Mouse (Mus musculus) neural tube, embryonic 14.5 days (tissue): ENCODE results near the gene Lsm7. TPM values are rescaled to one million over a fixed set of nuclear protein-coding genes. Genes with fewer than 3 reads are reported as not detected.
A peak's percentile ranks its signal among the peaks of the same experiment; 100 is the strongest.

Experiments used
- ATAC-seq: fragments of 200-750 bp; cut with Nextera tagmentation; 2 replicates; pipeline ENCODE4 v1.8.0; 2017; ENCODE audit warnings: low read depth, mild to moderate bottlenecking, moderate TSS enrichment, moderate library complexity
- H3K27ac ChIP-seq: fragments of 300-500 bp; sonication (generic); 2 replicates; pipeline ENCODE4 v1.5.1; 2014; ENCODE audit warnings: low read depth, mild to moderate bottlenecking, control low read depth, low read length, moderate library complexity, mixed read lengths
- H3K27me3 ChIP-seq: fragments of 300-500 bp; sonication (generic); 2 replicates; pipeline ENCODE4 v1.6.1; 2014; ENCODE audit warnings: low read length; ENCODE audit not compliant: control insufficient read depth, insufficient read depth
- H3K36me3 ChIP-seq: fragments of 300-500 bp; sonication (generic); 2 replicates; pipeline ENCODE4 v1.6.1; 2014; ENCODE audit warnings: low read length, mixed read lengths; ENCODE audit not compliant: control insufficient read depth, insufficient read depth
- H3K4me1 ChIP-seq: fragments of 300-500 bp; sonication (generic); 2 replicates; pipeline ENCODE4 v1.6.1; 2014; ENCODE audit warnings: low read length; ENCODE audit not compliant: control insufficient read depth, insufficient read depth
- H3K4me2 ChIP-seq: fragments of 300-500 bp; sonication (generic); 2 replicates; pipeline ENCODE4 v1.6.1; 2014; ENCODE audit warnings: mild to moderate bottlenecking, low read depth, low read length, control low read depth
- H3K4me3 ChIP-seq: fragments of 300-500 bp; sonication (generic); 2 replicates; pipeline ENCODE4 v1.5.1; 2014; ENCODE audit warnings: low read depth, low read length, control low read depth, mixed read lengths
- H3K9ac ChIP-seq: fragments of 300-500 bp; sonication (generic); replicated peaks from 2 replicates; pipeline ENCODE4 v1.6.1; 2014; ENCODE audit warnings: low read depth, mild to moderate bottlenecking, control low read depth, low read length, mixed read lengths
- H3K9me3 ChIP-seq: fragments of 300-500 bp; sonication (generic); 2 replicates; pipeline ENCODE4 v1.6.1; 2016; ENCODE audit warnings: low read length; ENCODE audit not compliant: control insufficient read depth
- WGBS: fragments of 180-500 bp; shearing (Covaris S2); extraction: QIAGEN DNeasy Blood & Tissue Kit; methylation state at CpG from one replicate; pipeline ENCODE4 v1.1.7; 2014; 5-methylcytosine and 5-hydroxymethylcytosine counted together
- polyA plus RNA-seq: library from polyadenylated mRNA; unstranded; fragments of >200 nt; fragmentation: Nextera tagmentation; extraction: Ambion mirVana; gene quantifications from 2 replicates; pipeline ENCODE4 v1.2.1, GENCODE M21; 2014

The Lsm7 gene
- polyA plus RNA-seq: 220 and 260 TPM in 2 replicates

GRCm38 (mm10) chr10:80854913-80855748 lies at the start of gene Lsm7, which contains the start of gene Sppl2b:
Gene Lsm7, minus strand, starts transcription at chr10:80855209.
Gene Sppl2b, plus strand, starts transcription at chr10:80855275.
- H3K4me2 ChIP-seq: peak within 1 kb of the TSS; percentile 99
- peak within 1 kb of the TSS; percentile 40 for H3K27ac ChIP-seq
- ATAC-seq: peak; percentile 76
- under 1% methylated on average over 80 of the region's 81 CpGs for WGBS
- H3K27me3 ChIP-seq: peaks cover 2% of the 10 kb centered on the region; the same call in 1 of the 2 replicates
- peaks cover 22% of the 10 kb centered on the region for H3K4me1 ChIP-seq
- peaks cover 19% of the 10 kb centered on the region for H3K36me3 ChIP-seq
- H3K4me3 ChIP-seq: peak within 1 kb of the TSS; percentile 99
- no peaks in the 10 kb centered on the region for H3K9me3 ChIP-seq
- peak within 1 kb of the TSS; percentile 82 for H3K9ac ChIP-seq

GRCm38 (mm10) chr10:80904709-80905108 lies 49.7 kb upstream of the Lsm7 start:
- Histone ChIP-seq H3K27ac (no peak overlapping the region; the same call in 1 of the 2 replicates), H3K4me1 (peaks cover 5% of the 10 kb centered on the region), H3K9ac (no peak overlapping the region), H3K36me3 (peaks cover 66% of the 10 kb centered on the region), H3K4me2 (no peak overlapping the region), H3K9me3 (no peaks in the 10 kb centered on the region), H3K27me3 (no peaks in the 10 kb centered on the region), H3K4me3 (no peak overlapping the region)
- WGBS: 92% methylated on average over 11 of the region's 11 CpGs
- ATAC-seq: no peak

- Histone ChIP-seq H3K9me3 (no peaks in the 10 kb centered on the region), H3K4me2 (no peak overlapping the region), H3K4me1 (peaks cover 11% of the 10 kb centered on the region), H3K27ac (no peak overlapping the region), H3K4me3 (no peak overlapping the region), H3K9ac (no peak overlapping the region), H3K27me3 (no peaks in the 10 kb centered on the region), H3K36me3 (peaks cover 63% of the 10 kb centered on the region)
- no peak for ATAC-seq
- WGBS: 87% methylated on average over 28 of the region's 28 CpGs
Measured at GRCm38 (mm10) chr10:80904004-80904693, 49.1 kb upstream of the Lsm7 start.

GRCm38 (mm10) chr10:80903282-80903681 lies 48.3 kb upstream of the Lsm7 start:
- no peak overlapping the region for H3K4me2 ChIP-seq
- H3K36me3 ChIP-seq: peaks cover 60% of the 10 kb centered on the region
- H3K9me3 ChIP-seq: no peaks in the 10 kb centered on the region
- H3K27ac ChIP-seq: no peak overlapping the region
- no peak overlapping the region for H3K9ac ChIP-seq
- WGBS: 92% methylated on average over 10 of the region's 10 CpGs
- peaks cover 14% of the 10 kb centered on the region for H3K4me1 ChIP-seq
- no peaks in the 10 kb centered on the region for H3K27me3 ChIP-seq
- H3K4me3 ChIP-seq: no peak overlapping the region
- no peak for ATAC-seq

GRCm38 (mm10) chr10:80902273-80902940 lies 47.4 kb upstream of the Lsm7 start:
- H3K4me3 ChIP-seq: no peak overlapping the region
- peaks cover 52% of the 10 kb centered on the region for H3K36me3 ChIP-seq
- H3K9me3 ChIP-seq: no peaks in the 10 kb centered on the region
- no peak overlapping the region for H3K4me2 ChIP-seq
- 87% methylated on average over 9 of the region's 9 CpGs for WGBS
- no peaks in the 10 kb centered on the region for H3K27me3 ChIP-seq
- H3K9ac ChIP-seq: no peak overlapping the region
- ATAC-seq: no peak
- H3K27ac ChIP-seq: no peak overlapping the region
- peaks cover 19% of the 10 kb centered on the region for H3K4me1 ChIP-seq

GRCm38 (mm10) chr10:80901409-80902272 lies 46.6 kb upstream of the Lsm7 start:
- peaks cover 49% of the 10 kb centered on the region for H3K36me3 ChIP-seq
- H3K4me1 ChIP-seq: peaks cover 19% of the 10 kb centered on the region
- H3K9ac ChIP-seq: 0 out of 2 replicates have a peak overlapping the region, but pooled peaks have one; percentile 4
- WGBS: 88% methylated on average over 19 of the region's 19 CpGs
- H3K27ac ChIP-seq: 0 out of 2 replicates have a peak overlapping the region, but pooled peaks have one; percentile 39
- no peaks in the 10 kb centered on the region for H3K27me3 ChIP-seq
- no peaks in the 10 kb centered on the region for H3K9me3 ChIP-seq
- ATAC-seq: no peak
- H3K4me2 ChIP-seq: peak overlapping the region; percentile 93; the same call in 1 of the 2 replicates
- peak overlapping the region; percentile 47; the same call in 1 of the 2 replicates for H3K4me3 ChIP-seq

- Histone ChIP-seq H3K27me3 (no peaks in the 10 kb centered on the region), H3K4me3 (peak within 1 kb of the TSS; percentile 47), H3K9ac (peak within 1 kb of the TSS; percentile 66), H3K4me1 (peaks cover 19% of the 10 kb centered on the region), H3K9me3 (no peaks in the 10 kb centered on the region), H3K4me2 (peak within 1 kb of the TSS; percentile 93), H3K27ac (peak within 1 kb of the TSS; percentile 69), H3K36me3 (peaks cover 41% of the 10 kb centered on the region)
- peak; percentile 95 for ATAC-seq
- under 1% methylated on average over 72 of the region's 72 CpGs for WGBS
Measured at GRCm38 (mm10) chr10:80900318-80901247, 45.6 kb upstream of the Lsm7 start, which contains the start of gene Timm13. Gene Timm13, minus strand, starts transcription at chr10:80900969.
